Mouse (Mus musculus) limb, embryonic 13.5 days (tissue): ENCODE results near the gene Manba. TPM values are rescaled to one million over a fixed set of nuclear protein-coding genes. Genes with fewer than 3 reads are reported as not detected.
"Not testable (repeated sequence)": the region's sequence is repeated elsewhere in the genome, so short reads cannot be mapped to it uniquely, and the experiment has no call there.

Source experiments
- ATAC-seq: fragments of 200-750 bp; cut with Nextera tagmentation; 2 replicates; pipeline ENCODE4 v1.8.0; 2017; ENCODE audit warnings: low read depth, moderate number of reproducible peaks, moderate TSS enrichment; ENCODE audit not compliant: low FRiP score
- H3K27ac ChIP-seq: fragments of 300-500 bp; sonication (generic); 2 replicates; pipeline ENCODE4 v1.5.1; 2015; ENCODE audit warnings: inconsistent platforms, mild to moderate bottlenecking, moderate library complexity
- H3K27me3 ChIP-seq: fragments of 300-500 bp; sonication (generic); 2 replicates; pipeline ENCODE4 v1.6.1; 2015; ENCODE audit warnings: mild to moderate bottlenecking, inconsistent platforms
- H3K36me3 ChIP-seq: fragments of 300-500 bp; sonication (generic); 2 replicates; pipeline ENCODE4 v1.6.1; 2015; ENCODE audit warnings: inconsistent platforms, mild to moderate bottlenecking, moderate library complexity
- H3K4me1 ChIP-seq: fragments of 300-500 bp; sonication (generic); 2 replicates; pipeline ENCODE4 v1.6.1; 2015; ENCODE audit warnings: inconsistent platforms
- H3K4me2 ChIP-seq: fragments of 300-500 bp; sonication (generic); replicated peaks from 2 replicates; pipeline ENCODE4 v1.6.1; 2015; ENCODE audit warnings: inconsistent platforms, mild to moderate bottlenecking, moderate library complexity
- H3K4me3 ChIP-seq: fragments of 300-500 bp; sonication (generic); 2 replicates; pipeline ENCODE4 v1.5.1; 2015; ENCODE audit warnings: moderate library complexity, mild to moderate bottlenecking, inconsistent platforms
- H3K9ac ChIP-seq: fragments of 300-500 bp; sonication (generic); 2 replicates; pipeline ENCODE4 v1.6.1; 2015; ENCODE audit warnings: mild to moderate bottlenecking, inconsistent platforms
- H3K9me3 ChIP-seq: fragments of 300-500 bp; sonication (generic); 2 replicates; pipeline ENCODE4 v1.6.1; 2016; ENCODE audit warnings: inconsistent platforms
- whole genome bisulfite sequencing: fragments of 180-500 bp; shearing (Covaris S2); methylation state at CpG from one replicate; pipeline ENCODE4 v1.1.7; 2015; 5-methylcytosine and 5-hydroxymethylcytosine counted together
- polyA plus RNA-seq: library from polyadenylated mRNA; unstranded; fragments of >200 nt; fragmentation: Nextera tagmentation; extraction: Ambion mirVana; gene quantifications from 2 replicates; pipeline ENCODE4 v1.2.1, GENCODE M21; 2015

Manba gene
- polyA plus RNA-seq, 1 experiment from 2014 or later: 5.7 TPM

DNA sequence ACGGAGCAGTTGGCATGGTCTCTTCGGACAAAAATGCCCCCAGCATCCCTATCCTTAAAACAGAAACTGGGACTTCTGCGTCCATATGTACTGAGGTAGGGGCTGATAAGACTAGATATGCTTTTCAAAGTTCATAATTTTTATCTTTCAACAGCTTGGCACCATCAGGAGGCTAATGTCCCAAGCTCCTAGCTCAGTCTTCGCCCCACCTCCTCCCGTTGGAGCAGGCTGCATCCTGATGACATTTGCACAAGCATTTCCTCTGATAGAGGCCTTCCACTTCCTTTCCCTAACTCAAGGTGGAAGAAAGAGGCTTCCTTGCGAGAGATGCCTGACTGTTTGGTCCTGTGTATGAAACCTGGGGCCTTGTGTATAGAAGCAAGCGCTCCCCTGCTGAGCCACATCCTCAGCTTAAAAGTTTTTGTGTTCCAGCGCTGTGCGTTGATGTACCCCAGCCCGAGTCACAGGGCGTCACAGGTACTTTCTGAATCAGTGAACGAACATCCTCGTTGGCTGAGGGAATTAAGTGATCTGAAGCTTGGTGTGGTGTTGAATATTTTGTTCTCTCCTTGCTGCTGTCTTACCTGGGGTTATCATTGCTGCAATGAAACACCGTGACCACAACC lies 28.5 kb downstream of the Manba start:
- no peak for ATAC-seq
- WGBS: 79% methylated on average over 14 of the region's 14 CpGs
- no peak overlapping the region for H3K27ac ChIP-seq
- no peaks in the 10 kb centered on the region for H3K27me3 ChIP-seq
- H3K4me1 ChIP-seq: no peaks in the 10 kb centered on the region
- H3K9me3 ChIP-seq: no peaks in the 10 kb centered on the region
- no peak overlapping the region for H3K4me2 ChIP-seq
- no peak overlapping the region for H3K9ac ChIP-seq
- no peak overlapping the region for H3K4me3 ChIP-seq
- no peaks in the 10 kb centered on the region for H3K36me3 ChIP-seq

GRCm38 (mm10) chr3:135515246-135515645 lies 29.8 kb downstream of the Manba start:
- H3K27ac ChIP-seq: no peak overlapping the region

GRCm38 (mm10) chr3:135516891-135517290 lies 31.5 kb downstream of the Manba start:
- Histone ChIP-seq H3K4me2 (no peak overlapping the region), H3K9ac (no peak overlapping the region), H3K9me3 (no peaks in the 10 kb centered on the region), H3K4me1 (no peaks in the 10 kb centered on the region), H3K27me3 (no peaks in the 10 kb centered on the region), H3K36me3 (no peaks in the 10 kb centered on the region), H3K4me3 (no peak overlapping the region), H3K27ac (no peak overlapping the region)
- peak; percentile 62; the same call in 1 of the 2 replicates for ATAC-seq
- 73% methylated on average over 6 of the region's 6 CpGs for WGBS

More at GRCm38 (mm10) chr3:135515246-135515645, 29.8 kb downstream of the Manba start:
- ATAC-seq: no peak
- H3K9ac ChIP-seq: no peak overlapping the region
- H3K4me3 ChIP-seq: no peak overlapping the region
- no peak overlapping the region for H3K4me2 ChIP-seq
- H3K36me3 ChIP-seq: no peaks in the 10 kb centered on the region
- no peaks in the 10 kb centered on the region for H3K27me3 ChIP-seq
- no peaks in the 10 kb centered on the region for H3K9me3 ChIP-seq
- WGBS: 83% methylated on average over 5 of the region's 5 CpGs
- no peaks in the 10 kb centered on the region for H3K4me1 ChIP-seq

DNA sequence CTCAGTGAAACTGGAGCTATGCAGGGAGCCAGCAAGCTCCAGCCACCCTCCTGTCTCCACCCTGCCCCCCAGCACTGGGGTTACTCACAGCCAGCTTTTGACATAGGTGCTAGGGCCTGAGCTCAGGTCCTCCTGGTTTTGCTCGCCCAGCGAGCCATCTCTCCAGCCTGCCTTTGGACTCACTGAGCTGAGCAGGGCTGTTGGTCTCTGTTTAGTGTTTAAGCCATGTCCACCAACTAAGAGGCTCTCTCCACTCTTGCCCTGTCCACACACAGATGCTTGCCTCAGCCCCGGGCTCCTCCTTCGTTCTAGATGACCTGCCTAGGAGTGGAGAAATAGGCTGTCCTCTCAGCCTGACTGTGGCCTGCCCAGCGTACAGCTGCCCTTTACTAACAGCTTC lies 33.5 kb downstream of the Manba start:
- no peak for ATAC-seq
- no peaks in the 10 kb centered on the region for H3K27me3 ChIP-seq
- no peak overlapping the region for H3K27ac ChIP-seq
- H3K4me2 ChIP-seq: no peak overlapping the region
- H3K36me3 ChIP-seq: no peaks in the 10 kb centered on the region
- no peaks in the 10 kb centered on the region for H3K9me3 ChIP-seq
- no peak overlapping the region for H3K4me3 ChIP-seq
- peaks cover 7% of the 10 kb centered on the region for H3K4me1 ChIP-seq
- H3K9ac ChIP-seq: no peak overlapping the region
- 78% methylated on average over 5 of the region's 5 CpGs for WGBS

DNA sequence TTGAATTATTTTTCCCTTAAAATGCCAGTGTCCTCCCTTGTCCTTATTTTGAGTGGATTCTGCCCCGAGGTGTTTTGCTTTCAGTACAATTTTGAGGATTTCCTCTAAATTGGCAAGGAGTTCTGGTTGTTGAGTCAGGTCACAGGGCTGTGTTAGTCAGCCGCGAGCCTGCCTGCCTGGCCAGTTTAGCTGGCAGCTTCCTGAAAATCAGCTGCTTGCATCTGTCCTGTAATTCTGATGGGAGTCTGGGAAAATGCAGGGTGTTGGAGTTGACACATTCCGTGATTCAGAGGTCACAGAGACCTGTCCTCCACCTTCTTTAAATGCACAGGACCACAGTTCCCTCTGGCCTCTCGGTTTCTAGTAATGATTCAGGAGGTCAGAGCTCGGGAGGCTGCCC lies 34.2 kb downstream of the Manba start:
- Histone ChIP-seq H3K27me3 (no peaks in the 10 kb centered on the region), H3K36me3 (no peaks in the 10 kb centered on the region), H3K9ac (no peak overlapping the region), H3K4me2 (no peak overlapping the region), H3K27ac (no peak overlapping the region), H3K4me1 (peaks cover 7% of the 10 kb centered on the region), H3K9me3 (no peaks in the 10 kb centered on the region), H3K4me3 (no peak overlapping the region)
- 66% methylated on average over 6 of the region's 6 CpGs for WGBS
- ATAC-seq: no peak

DNA sequence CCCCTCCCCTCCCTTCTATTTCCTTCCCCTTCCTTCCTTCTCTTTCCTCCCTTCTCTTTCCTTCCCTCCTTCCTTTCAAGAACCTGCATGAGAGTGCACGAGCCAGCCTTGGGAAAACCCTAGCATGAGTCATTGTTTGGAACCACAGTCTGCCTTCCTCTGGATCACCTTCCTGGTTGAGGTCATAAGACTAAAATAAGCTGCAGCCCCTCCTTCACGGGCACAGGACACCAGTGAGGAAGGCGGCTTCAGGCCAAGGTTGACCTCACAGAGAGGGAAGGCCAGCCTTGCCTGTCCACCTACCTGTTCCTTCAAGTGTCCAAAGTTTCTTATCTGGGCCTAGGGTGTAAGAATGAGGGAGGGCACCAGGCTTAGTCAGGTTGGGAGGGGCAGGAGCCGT lies 36.6 kb downstream of the Manba start:
- H3K4me2 ChIP-seq: no peak overlapping the region
- H3K36me3 ChIP-seq: no peaks in the 10 kb centered on the region
- ATAC-seq: no peak
- no peak overlapping the region for H3K4me3 ChIP-seq
- H3K9ac ChIP-seq: no peak overlapping the region
- H3K27me3 ChIP-seq: no peaks in the 10 kb centered on the region
- 69% methylated on average over 4 of the region's 4 CpGs for WGBS
- no peak overlapping the region for H3K27ac ChIP-seq
- no peaks in the 10 kb centered on the region for H3K9me3 ChIP-seq
- H3K4me1 ChIP-seq: peaks cover 7% of the 10 kb centered on the region

DNA sequence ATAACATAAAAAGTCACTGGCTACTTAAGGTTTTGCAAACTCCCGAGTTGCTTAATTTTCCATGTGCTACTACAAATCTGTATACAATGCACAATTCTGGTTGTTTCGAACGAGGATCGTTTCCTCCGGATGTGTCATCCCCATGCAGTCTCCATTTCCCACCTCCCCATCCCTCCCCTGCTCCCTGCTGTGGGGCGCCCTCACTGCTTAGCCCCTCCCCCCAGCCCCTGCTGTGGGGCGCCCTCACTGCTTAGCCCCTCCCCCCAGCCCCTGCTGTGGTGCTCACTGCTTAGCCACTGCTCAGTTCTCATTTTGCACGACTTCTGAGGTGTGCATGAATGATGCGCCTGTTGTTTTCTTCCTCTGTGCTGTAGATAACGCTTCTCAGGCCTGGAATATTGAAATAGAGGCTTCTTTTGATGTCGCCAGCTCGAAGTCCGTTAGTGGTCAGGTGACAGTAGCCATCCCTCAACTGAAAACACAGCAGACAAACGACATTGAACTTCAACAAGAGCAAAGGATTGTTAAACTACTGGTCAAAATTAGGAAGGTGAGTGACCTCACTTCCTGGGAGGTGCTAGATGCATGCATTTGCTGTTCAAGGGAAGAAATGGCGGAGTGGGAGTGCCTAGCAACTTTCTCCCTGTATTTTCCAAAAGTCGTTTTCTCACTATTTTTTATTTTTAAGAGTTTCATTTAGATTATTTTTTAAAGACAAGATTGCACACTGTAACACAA lies 37.4 kb downstream of the Manba start:
- H3K4me3 ChIP-seq: no peak overlapping the region
- H3K27ac ChIP-seq: no peak overlapping the region
- 54% methylated on average over 16 of the region's 16 CpGs for WGBS
- H3K27me3 ChIP-seq: no peaks in the 10 kb centered on the region
- H3K36me3 ChIP-seq: no peaks in the 10 kb centered on the region
- peaks cover 7% of the 10 kb centered on the region for H3K4me1 ChIP-seq
- no peaks in the 10 kb centered on the region for H3K9me3 ChIP-seq
- no peak for ATAC-seq
- no peak overlapping the region for H3K9ac ChIP-seq
- H3K4me2 ChIP-seq: peak overlapping the region; percentile 25

- not testable (repeated sequence) for H3K27me3 ChIP-seq, H3K36me3 ChIP-seq, H3K27ac ChIP-seq, H3K9me3 ChIP-seq, H3K4me2 ChIP-seq, ATAC-seq, H3K4me1 ChIP-seq, H3K4me3 ChIP-seq, H3K9ac ChIP-seq
- 34% methylated on average over 2 of the region's 2 CpGs for WGBS
Observed at GRCm38 (mm10) chr3:135524900-135525299, 39.5 kb downstream of the Manba start.

- Histone ChIP-seq H3K9ac (no peak overlapping the region), H3K4me3 (no peak overlapping the region), H3K4me1 (no peaks in the 10 kb centered on the region), H3K27me3 (no peaks in the 10 kb centered on the region), H3K27ac (no peak overlapping the region), H3K36me3 (no peaks in the 10 kb centered on the region), H3K4me2 (no peak overlapping the region), H3K9me3 (no peaks in the 10 kb centered on the region)
- ATAC-seq: no peak
- 78% methylated on average over 7 of the region's 7 CpGs for WGBS
Observed at GRCm38 (mm10) chr3:135529670-135530069, 44.3 kb downstream of the Manba start.

- Histone ChIP-seq H3K36me3 (no peaks in the 10 kb centered on the region), H3K9me3 (no peaks in the 10 kb centered on the region), H3K4me2 (no peak overlapping the region), H3K27me3 (no peaks in the 10 kb centered on the region), H3K4me1 (no peaks in the 10 kb centered on the region), H3K4me3 (no peak overlapping the region), H3K9ac (no peak overlapping the region), H3K27ac (no peak overlapping the region)
- 63% methylated on average over 2 of the region's 2 CpGs for WGBS
- ATAC-seq: no peak
Observed at GRCm38 (mm10) chr3:135531762-135532161, 46.4 kb downstream of the Manba start.

GRCm38 (mm10) chr3:135534103-135534502 lies 48.7 kb downstream of the Manba start:
- Histone ChIP-seq H3K4me3 (no peak overlapping the region), H3K9ac (no peak overlapping the region), H3K27ac (no peak overlapping the region), H3K4me2 (no peak overlapping the region), H3K27me3 (no peaks in the 10 kb centered on the region), H3K9me3 (no peaks in the 10 kb centered on the region), H3K4me1 (no peaks in the 10 kb centered on the region), H3K36me3 (no peaks in the 10 kb centered on the region)
- ATAC-seq: no peak
- 83% methylated on average over 4 of the region's 5 CpGs for WGBS

GRCm38 (mm10) chr3:135546212-135546923 lies 61.0 kb downstream of the Manba start:
- Histone ChIP-seq H3K4me1 (no peaks in the 10 kb centered on the region), H3K4me3 (no peak overlapping the region), H3K9ac (no peak overlapping the region), H3K9me3 (no peaks in the 10 kb centered on the region), H3K27me3 (no peaks in the 10 kb centered on the region), H3K27ac (no peak overlapping the region), H3K36me3 (no peaks in the 10 kb centered on the region), H3K4me2 (no peak overlapping the region)
- WGBS: 76% methylated on average over 13 of the region's 13 CpGs
- no peak for ATAC-seq
